Mouse (Mus musculus) kidney, embryonic 15.5 days (tissue): ENCODE measurements around the gene Zfp667. TPM values are rescaled to one million over a fixed set of nuclear protein-coding genes. Genes with fewer than 3 reads are reported as not detected.

Experiments
- ATAC-seq: fragments of 200-750 bp; cut with Nextera tagmentation; replicated peaks from 2 replicates; pipeline ENCODE4 v1.8.0; 2017; ENCODE audit warnings: moderate TSS enrichment; ENCODE audit not compliant: low FRiP score
- H3K27ac ChIP-seq: fragments of 300-500 bp; sonication (generic); 2 replicates; pipeline ENCODE4 v1.5.1; 2015; ENCODE audit warnings: mild to moderate bottlenecking, inconsistent platforms
- H3K27me3 ChIP-seq: fragments of 300-500 bp; sonication (generic); 2 replicates; pipeline ENCODE4 v1.6.1; 2015; ENCODE audit warnings: inconsistent platforms
- H3K36me3 ChIP-seq: fragments of 300-500 bp; sonication (generic); 2 replicates; pipeline ENCODE4 v1.6.1; 2015; ENCODE audit warnings: inconsistent platforms
- H3K4me1 ChIP-seq: fragments of 300-500 bp; sonication (generic); 2 replicates; pipeline ENCODE4 v1.6.1; 2015; ENCODE audit warnings: inconsistent platforms
- H3K4me2 ChIP-seq: fragments of 300-500 bp; sonication (generic); 2 replicates; pipeline ENCODE4 v1.6.1; 2015; ENCODE audit warnings: moderate library complexity, mild to moderate bottlenecking, inconsistent platforms
- H3K4me3 ChIP-seq: fragments of 300-500 bp; sonication (generic); replicated peaks from 2 replicates; pipeline ENCODE4 v1.5.1; 2015; ENCODE audit warnings: mild to moderate bottlenecking, inconsistent platforms
- H3K9ac ChIP-seq: fragments of 300-500 bp; sonication (generic); 2 replicates; pipeline ENCODE4 v1.6.1; 2015; ENCODE audit warnings: mild to moderate bottlenecking, inconsistent platforms
- H3K9me3 ChIP-seq: fragments of 300-500 bp; sonication (generic); replicated peaks from 2 replicates; pipeline ENCODE4 v1.6.1; 2016; ENCODE audit warnings: inconsistent platforms
- WGBS: fragments of 180-500 bp; shearing (Covaris S2); methylation state at CpG from one replicate; pipeline ENCODE4 v1.1.7; 2015; ENCODE audit warnings: mixed read lengths; 5-methylcytosine and 5-hydroxymethylcytosine counted together
- polyA plus RNA-seq: library from polyadenylated mRNA; unstranded; fragments of >200 nt; fragmentation: Nextera tagmentation; extraction: Ambion mirVana; gene quantifications from 2 replicates; pipeline ENCODE4 v1.2.1, GENCODE M21; 2015

The Zfp667 gene
- polyA plus RNA-seq, 1 experiment from 2014 or later: 5.9 TPM

GRCm38 (mm10) chr7:6339865-6340264 lies 53.5 kb downstream of the Zfp667 start:
- Histone ChIP-seq H3K36me3 (no peaks in the 10 kb centered on the region), H3K27ac (no peak overlapping the region), H3K4me2 (no peak overlapping the region), H3K4me1 (peaks cover 4% of the 10 kb centered on the region; the same call in 1 of the 2 replicates), H3K9ac (no peak overlapping the region), H3K27me3 (no peaks in the 10 kb centered on the region), H3K4me3 (no peak overlapping the region), H3K9me3 (no peaks in the 10 kb centered on the region)
- 82% methylated on average over 5 of the region's 5 CpGs for WGBS
- ATAC-seq: no peak

GRCm38 (mm10) chr7:6343501-6344071 lies 57.2 kb downstream of the Zfp667 start, which contains the start of gene Gm3854:
Gene Gm3854, plus strand, starts transcription at chr7:6343759.
- under 1% methylated on average over 26 of the region's 26 CpGs for WGBS
- H3K9me3 ChIP-seq: no peaks in the 10 kb centered on the region

GRCm38 (mm10) chr7:6344124-6344523 lies 57.7 kb downstream of the Zfp667 start:
- no peaks in the 10 kb centered on the region for H3K9me3 ChIP-seq
- H3K27me3 ChIP-seq: no peaks in the 10 kb centered on the region
- peaks cover 4% of the 10 kb centered on the region; the same call in 1 of the 2 replicates for H3K4me1 ChIP-seq
- H3K9ac ChIP-seq: 0 out of 2 replicates have a peak overlapping the region, but pooled peaks have one; percentile 44
- H3K4me3 ChIP-seq: peak overlapping the region; percentile 65
- no peak overlapping the region for H3K27ac ChIP-seq
- peak overlapping the region; percentile 49 for H3K4me2 ChIP-seq
- no peaks in the 10 kb centered on the region for H3K36me3 ChIP-seq
- peak; percentile 35 for ATAC-seq
- WGBS: 35% methylated on average over 10 of the region's 10 CpGs

More at GRCm38 (mm10) chr7:6343501-6344071, 57.2 kb downstream of the Zfp667 start, which contains the start of gene Gm3854:
- peak; percentile 94 for ATAC-seq
- Histone ChIP-seq H3K9ac (peak within 1 kb of the TSS; percentile 44; the same call in 1 of the 2 replicates), H3K4me1 (peaks cover 4% of the 10 kb centered on the region; the same call in 1 of the 2 replicates), H3K27ac (no peak within 1 kb of the TSS), H3K4me2 (peak within 1 kb of the TSS; percentile 49), H3K27me3 (no peaks in the 10 kb centered on the region), H3K36me3 (no peaks in the 10 kb centered on the region), H3K4me3 (peak within 1 kb of the TSS; percentile 65)

Other genes starting within 250 kb of the Zfp667 start
- not detected in 2 replicates for gene Nlrp4c, start 241.4 kb upstream of the Zfp667 start, polyA plus RNA-seq
- gene Zfp787, start 130.6 kb upstream of the Zfp667 start, polyA plus RNA-seq: 30.7 and 31.9 TPM in 2 replicates
- 65.5 and 71.4 TPM in 2 replicates for gene Zfp444, start 114.4 kb upstream of the Zfp667 start, polyA plus RNA-seq
- gene Galp, start 89.5 kb upstream of the Zfp667 start, polyA plus RNA-seq: not detected in 2 replicates
- gene Zscan5b, start 64.3 kb upstream of the Zfp667 start, polyA plus RNA-seq: not detected in 2 replicates
- not detected in 2 replicates for gene Epp13, start 33.9 kb upstream of the Zfp667 start, polyA plus RNA-seq
- 5.1 and 6.2 TPM in 2 replicates for gene Zfp583, start 44.7 kb downstream of the Zfp667 start, polyA plus RNA-seq
- 2.3 and 2.4 TPM in 2 replicates for gene Gm3854, start 57.2 kb downstream of the Zfp667 start, polyA plus RNA-seq
- gene Zfp78, start 76.7 kb downstream of the Zfp667 start, polyA plus RNA-seq: 1.7 and 2.5 TPM in 2 replicates
- gene Zfp28, start 96.7 kb downstream of the Zfp667 start, polyA plus RNA-seq: 7.8 and 8.3 TPM in 2 replicates
- 0.04 and 0.17 TPM in 2 replicates for gene Smim17, start 112.1 kb downstream of the Zfp667 start, polyA plus RNA-seq
- gene Gm20715, start 123.7 kb downstream of the Zfp667 start, polyA plus RNA-seq: not detected in 2 replicates
- not detected in 2 replicates for gene Olfr1344, start 152.1 kb downstream of the Zfp667 start, polyA plus RNA-seq
- not detected in 2 replicates for gene Olfr1336, start 169.6 kb downstream of the Zfp667 start, polyA plus RNA-seq
- gene Olfr1346, start 180.5 kb downstream of the Zfp667 start, polyA plus RNA-seq: not detected in 2 replicates
- gene Olfr5, start 200.4 kb downstream of the Zfp667 start, polyA plus RNA-seq: not detected in 2 replicates
- gene Olfr1347, start 213.2 kb downstream of the Zfp667 start, polyA plus RNA-seq: not detected in 2 replicates
- gene Olfr1348, start 222.2 kb downstream of the Zfp667 start, polyA plus RNA-seq: not detected in 2 replicates
- gene Olfr1349, start 236.4 kb downstream of the Zfp667 start, polyA plus RNA-seq: not detected in 2 replicates